Mouse (Mus musculus): ENCODE data around the gene Prc1. TPM values are rescaled to one million over a fixed set of nuclear protein-coding genes. Genes with fewer than 3 reads are reported as not detected.

Prc1 gene
- polyA plus RNA-seq, 1 experiment from 2014 or later: 177 TPM

- H3K4me1 ChIP-seq: no peaks in the 10 kb centered on the region
- WGBS: 73% methylated on average over 8 of the region's 8 CpGs
- no peak for ATAC-seq (ENCODE audit: borderline replicate concordance, extremely low read depth, low FRiP score, low TSS enrichment)
- H3K36me3 ChIP-seq: peaks cover 69% of the 10 kb centered on the region
- H3K4me2 ChIP-seq: no peak overlapping the region
- no peak overlapping the region for H3K9ac ChIP-seq
- H3K27me3 ChIP-seq: no peaks in the 10 kb centered on the region
- H3K27ac ChIP-seq: no peak overlapping the region
- no peak overlapping the region for H3K4me3 ChIP-seq
- no peaks in the 10 kb centered on the region for H3K9me3 ChIP-seq
These were observed 62.9 kb downstream of the Prc1 start for GRCm38 (mm10) chr7:80357156-80357555.

- Histone ChIP-seq H3K27ac (no peak overlapping the region), H3K36me3 (peaks cover 70% of the 10 kb centered on the region), H3K4me2 (no peak overlapping the region), H3K27me3 (no peaks in the 10 kb centered on the region), H3K9ac (no peak overlapping the region), H3K4me1 (no peaks in the 10 kb centered on the region), H3K9me3 (no peaks in the 10 kb centered on the region), H3K4me3 (no peak overlapping the region)
- no peak for ATAC-seq (ENCODE audit: borderline replicate concordance, extremely low read depth, low FRiP score, low TSS enrichment)
- 82% methylated on average over 4 of the region's 4 CpGs for WGBS
These were observed 63.8 kb downstream of the Prc1 start for GRCm38 (mm10) chr7:80358039-80358438.

- no peak for ATAC-seq (ENCODE audit: borderline replicate concordance, extremely low read depth, low FRiP score, low TSS enrichment)
- 60% methylated on average over 3 of the region's 3 CpGs for WGBS
- H3K36me3 ChIP-seq: peaks cover 81% of the 10 kb centered on the region
- no peaks in the 10 kb centered on the region for H3K4me1 ChIP-seq
- H3K27ac ChIP-seq: no peak overlapping the region
- no peaks in the 10 kb centered on the region for H3K9me3 ChIP-seq
- no peaks in the 10 kb centered on the region for H3K27me3 ChIP-seq
- no peak overlapping the region for H3K4me3 ChIP-seq
- H3K4me2 ChIP-seq: no peak overlapping the region
- H3K9ac ChIP-seq: no peak overlapping the region
These were observed 66.2 kb downstream of the Prc1 start for GRCm38 (mm10) chr7:80360435-80360834.

GRCm38 (mm10) chr7:80365759-80366158 is 71.5 kb downstream of the Prc1 start:
- WGBS: 53% methylated on average over 2 of the region's 2 CpGs
- Histone ChIP-seq H3K36me3 (peaks cover 62% of the 10 kb centered on the region), H3K27ac (no peak overlapping the region), H3K4me2 (no peak overlapping the region), H3K9me3 (no peaks in the 10 kb centered on the region), H3K4me1 (peaks cover 20% of the 10 kb centered on the region), H3K27me3 (no peaks in the 10 kb centered on the region), H3K4me3 (no peak overlapping the region), H3K9ac (no peak overlapping the region)
- ATAC-seq (ENCODE audit: borderline replicate concordance, extremely low read depth, low FRiP score, low TSS enrichment): no peak

Other genes starting within 250 kb of the Prc1 start
- 690 and 692 TPM in 2 replicates for gene Idh2, start 179.1 kb upstream of the Prc1 start, polyA plus RNA-seq (2015; fragmentation: Nextera tagmentation; extraction: Ambion mirVana)
- 13.7 and 14.9 TPM in 2 replicates for gene Sema4b, start 107.6 kb upstream of the Prc1 start, polyA plus RNA-seq (2015; fragmentation: Nextera tagmentation; extraction: Ambion mirVana)
- 79.1 and 90.8 TPM in 2 replicates for gene Cib1, start 61.6 kb upstream of the Prc1 start, polyA plus RNA-seq (2015; fragmentation: Nextera tagmentation; extraction: Ambion mirVana)
- 3.0 and 4.0 TPM in 2 replicates for gene Gdpgp1, start 61.6 kb upstream of the Prc1 start, polyA plus RNA-seq (2015; fragmentation: Nextera tagmentation; extraction: Ambion mirVana)
- 0.73 and 0.93 TPM in 2 replicates for gene Ttll13, start 48.1 kb upstream of the Prc1 start, polyA plus RNA-seq (2015; fragmentation: Nextera tagmentation; extraction: Ambion mirVana)
- gene Ngrn, start 33.2 kb upstream of the Prc1 start, polyA plus RNA-seq (2015; fragmentation: Nextera tagmentation; extraction: Ambion mirVana): 44.6 and 45.7 TPM in 2 replicates
- gene Vps33b, start 24.8 kb upstream of the Prc1 start, polyA plus RNA-seq (2015; fragmentation: Nextera tagmentation; extraction: Ambion mirVana): 9.5 and 11.1 TPM in 2 replicates
- gene Rccd1, start 30.0 kb downstream of the Prc1 start, polyA plus RNA-seq (2015; fragmentation: Nextera tagmentation; extraction: Ambion mirVana): 6.6 and 10.2 TPM in 2 replicates
- 36.8 and 42.2 TPM in 2 replicates for gene Unc45a, start 46.6 kb downstream of the Prc1 start, polyA plus RNA-seq (2015; fragmentation: Nextera tagmentation; extraction: Ambion mirVana)
- gene Hddc3, start 48.7 kb downstream of the Prc1 start, polyA plus RNA-seq (2015; fragmentation: Nextera tagmentation; extraction: Ambion mirVana): 19.6 and 21.2 TPM in 2 replicates
- gene Man2a2, start 76.9 kb downstream of the Prc1 start, polyA plus RNA-seq (2015; fragmentation: Nextera tagmentation; extraction: Ambion mirVana): 18.4 and 22.3 TPM in 2 replicates
- gene Fes, start 93.5 kb downstream of the Prc1 start, polyA plus RNA-seq (2015; fragmentation: Nextera tagmentation; extraction: Ambion mirVana): 15.2 and 17.8 TPM in 2 replicates
- gene Furin, start 111.0 kb downstream of the Prc1 start, polyA plus RNA-seq (2015; fragmentation: Nextera tagmentation; extraction: Ambion mirVana): 16.3 and 16.7 TPM in 2 replicates
- 28.0 and 29.6 TPM in 2 replicates for gene Blm, start 240.7 kb downstream of the Prc1 start, polyA plus RNA-seq (2015; fragmentation: Nextera tagmentation; extraction: Ambion mirVana)

Data from lung, embryonic 15.5 days (tissue).